Mouse (Mus musculus) Patski (cell line): Measurements from ENCODE around the gene Hmgxb4. TPM values are rescaled to one million over a fixed set of nuclear protein-coding genes. Genes with fewer than 3 reads are reported as not detected.
A peak's percentile ranks its signal among the peaks of the same experiment; 100 is the strongest.
"Not testable (repeated sequence)": the region's sequence is repeated elsewhere in the genome, so short reads cannot be mapped to it uniquely, and the experiment has no call there.

ENCODE experiments used
- ATAC-seq: fragments of 100-300 bp; one replicate; pipeline ENCODE4 v1.8.0; 2021
- CTCF ChIA-PET: fragments of 350-600 bp; sonication (Branson Sonifier 250); formaldehyde crosslinking; loops from one replicate; lab custom pipeline; 2022; ENCODE audit warnings: inconsistent platforms; lab: Charles Lee
- POLR2A ChIA-PET: fragments of 350-600 bp; sonication (Branson Sonifier 250); formaldehyde crosslinking; loops from one replicate; lab custom pipeline; 2022; ENCODE audit warnings: antibody characterized with exemption, inconsistent platforms; lab: Charles Lee
- DNase-seq: peaks from one replicate; pipeline ENCODE4 v3.0.0-alpha.2; 2011; ENCODE audit warnings: low read depth, low spot score
- H3K27me3 ChIP-seq: fragments of 371-371 bp; one replicate; pipeline ENCODE4 v1.5.1; 2021
- CTCF ChIP-seq: fragments of 100-300 bp; IDR thresholded peaks from one replicate; pipeline ENCODE4 v1.5.1; 2021
- in situ Hi-C: fragments of 300-500 bp; cut with MboI; formaldehyde crosslinking; loops from 3 replicates; pipeline ENCODE4 v1.11.1; 2018; ENCODE audit warnings: low pct_unique_long_range_greater_than_20kb, mixed read lengths
- polyA plus RNA-seq: library from polyadenylated mRNA; unstranded; gene quantifications from one replicate; pipeline ENCODE4 v1.2.3, GENCODE M21; 2021

The Hmgxb4 gene
- polyA plus RNA-seq, result 35.8 TPM

DNA sequence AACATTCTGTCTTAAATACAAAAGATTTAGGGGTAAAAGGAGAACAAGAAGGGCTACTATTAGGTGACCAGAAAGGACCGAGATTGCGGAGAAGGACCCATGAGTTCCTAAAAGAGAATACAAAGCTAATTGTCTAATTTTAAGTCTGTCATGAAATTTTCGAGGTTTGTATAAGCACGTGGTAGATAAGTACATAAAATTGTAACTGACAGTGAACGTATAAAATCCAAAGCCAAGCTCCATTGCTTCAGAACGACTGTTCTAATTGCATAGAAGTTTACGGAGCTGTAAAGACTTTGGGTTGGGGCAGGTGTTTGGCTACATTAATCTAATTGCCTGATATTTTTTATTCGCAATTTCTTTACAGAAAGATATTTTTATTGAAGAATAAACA, at the start of gene Hmgxb4:
Hmgxb4 (plus strand) TSS at position 276 of the 394 bp plus-strand sequence.
- no peak for DNase-seq

DNA sequence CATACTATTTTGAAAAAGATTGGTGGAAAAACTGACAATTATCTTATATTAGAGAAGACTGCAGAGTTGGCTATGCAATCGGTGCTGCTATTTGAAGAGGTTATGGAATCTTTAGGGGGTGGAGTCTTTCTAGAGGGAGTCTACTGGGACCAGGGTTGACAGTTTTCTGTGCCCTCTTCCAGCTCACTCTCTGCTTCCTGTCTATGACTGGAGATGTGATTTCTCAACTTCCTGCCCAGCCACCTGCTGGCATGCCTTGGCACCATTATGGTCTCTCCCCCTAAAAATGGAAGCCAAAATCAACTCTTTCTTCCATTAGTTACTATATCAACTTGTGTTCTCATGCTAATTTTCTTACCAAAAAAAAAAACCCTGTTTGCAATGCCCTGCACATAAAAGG, 43.7 kb upstream of the Hmgxb4 start:
- CTCF ChIA-PET, result no interaction called here
- ATAC-seq, result no peak
- no peak for TF ChIP-seq CTCF
- H3K27me3 ChIP-seq, result peaks cover 8% of the 10 kb centered on the region
- POLR2A ChIA-PET, result no interaction called here
- no peak for DNase-seq
- in situ Hi-C loops, result no loop called here

More for the DNA sequence above, at the start of gene Hmgxb4:
- POLR2A ChIA-PET, result no interaction called here
- TF ChIP-seq CTCF, result no peak
- CTCF ChIA-PET, result interaction anchor here (1.1 to 3.7 kb wide), 4 partner anchors 12 to 78 kb away, joined by 3 to 28 read pairs (median 4); no protein-coding TSS in a partner anchor
- no peaks in the 10 kb centered on the region for H3K27me3 ChIP-seq
- in situ Hi-C loops, result no loop called here
- ATAC-seq, result no peak

DNA sequence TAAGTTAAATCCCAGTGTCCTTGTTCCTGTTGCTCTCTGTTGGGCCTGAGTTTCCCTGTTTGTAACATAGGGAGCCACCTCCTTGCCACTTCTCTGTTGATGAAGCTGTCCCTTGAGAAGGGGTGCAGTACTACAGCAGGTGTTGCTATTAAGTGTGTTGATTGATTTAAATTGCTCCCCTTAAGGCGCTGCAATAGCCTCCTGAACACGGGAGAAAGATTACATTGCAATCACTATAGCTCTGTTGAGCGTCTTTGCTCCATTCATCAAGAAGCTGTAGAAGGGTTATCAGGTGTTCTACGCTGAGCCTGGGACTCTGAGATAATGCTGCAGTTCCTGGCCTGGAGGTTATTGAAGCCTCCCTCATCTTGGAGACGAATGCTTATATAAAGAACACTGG, 29.2 kb upstream of the Hmgxb4 start:
- DNase-seq (no peak), ATAC-seq (no peak)
- ChIA-PET POLR2A (no interaction called here), CTCF (no interaction called here)
- in situ Hi-C loops, result no loop called here
- H3K27me3 ChIP-seq, result peaks cover 19% of the 10 kb centered on the region
- TF ChIP-seq CTCF, result no peak

DNA sequence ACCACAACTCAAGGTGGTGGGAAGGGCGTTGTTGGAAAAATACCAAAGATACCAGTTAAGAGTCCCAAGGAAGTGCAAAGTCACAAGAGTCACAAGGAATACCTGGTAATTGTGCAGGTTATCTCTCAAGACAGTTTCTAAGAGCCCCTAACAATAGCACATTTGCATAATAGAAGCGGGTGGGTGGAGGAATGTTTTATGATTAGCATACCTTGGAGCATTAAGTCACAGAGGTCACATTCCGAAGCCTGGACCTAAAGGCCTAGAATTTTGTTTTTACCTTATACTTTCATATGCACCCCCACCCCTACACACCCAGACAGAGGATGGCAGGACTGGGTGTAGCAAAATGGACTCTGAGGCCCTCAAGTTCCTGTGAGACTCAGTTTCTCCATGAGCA, 22.9 kb upstream of the Hmgxb4 start:
- ATAC-seq, in situ Hi-C loops, DNase-seq, CTCF ChIA-PET, POLR2A ChIA-PET, H3K27me3 ChIP-seq: not testable (repeated sequence)

DNA sequence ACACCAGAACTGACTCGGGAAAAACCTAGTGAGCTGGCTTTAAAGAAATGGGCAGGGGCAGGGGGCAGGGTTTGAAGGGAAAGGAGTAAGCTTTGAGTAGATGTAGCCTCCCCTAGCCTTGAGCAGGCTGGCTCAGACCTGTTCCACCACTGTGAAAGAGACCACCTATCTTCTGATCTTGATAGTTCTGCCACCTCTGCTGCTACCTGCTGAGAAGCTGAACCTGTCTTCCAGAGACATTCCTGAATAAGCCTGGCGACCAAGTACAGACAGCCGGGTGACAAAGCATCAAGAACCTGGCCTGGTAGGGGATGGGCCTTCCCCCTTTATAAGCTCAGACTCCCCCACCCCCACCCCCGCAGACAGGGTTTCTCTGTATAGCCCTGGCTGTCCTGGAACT, 21.5 kb upstream of the Hmgxb4 start:
- ATAC-seq (no peak), DNase-seq (no peak)
- in situ Hi-C loops, result no loop called here
- H3K27me3 ChIP-seq, result peaks cover 9% of the 10 kb centered on the region
- CTCF ChIA-PET, result interaction anchor here (1.0 to 2.1 kb wide), 2 partner anchors 9 to 11 kb away, joined by 3 to 7 read pairs; no protein-coding TSS in a partner anchor
- TF ChIP-seq CTCF, result no peak
- POLR2A ChIA-PET, result no interaction called here

DNA sequence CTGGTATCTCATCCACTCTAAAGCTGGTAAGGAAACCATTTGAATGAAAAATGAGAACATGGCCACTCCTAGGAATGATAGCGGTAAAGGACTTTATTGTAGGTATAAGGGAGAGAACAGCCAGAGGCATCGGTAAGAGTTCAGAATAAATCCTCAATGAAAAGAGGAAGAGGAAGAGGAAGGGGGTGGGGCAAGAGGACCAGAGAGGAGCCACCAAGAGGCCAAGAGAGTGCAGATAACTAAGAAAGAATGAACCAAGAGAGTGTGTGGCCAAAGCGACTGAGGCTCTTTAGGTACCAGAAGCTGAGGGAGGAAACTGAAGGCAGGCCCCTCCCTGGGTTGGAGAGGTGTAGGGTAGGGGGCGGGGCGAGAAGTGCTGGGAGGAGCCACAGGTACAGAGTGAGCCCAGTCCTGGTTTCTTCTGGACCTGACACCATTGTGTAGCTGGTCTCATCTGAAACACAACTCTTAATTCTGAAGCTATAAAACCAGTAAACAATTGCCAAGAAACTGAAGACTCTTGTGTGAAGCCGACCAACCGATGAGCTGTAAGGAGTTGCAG, 20.8 kb upstream of the Hmgxb4 start:
- no peak for TF ChIP-seq CTCF
- in situ Hi-C loops, result no loop called here
- H3K27me3 ChIP-seq, result peaks cover 9% of the 10 kb centered on the region
- no peak for DNase-seq
- no peak for ATAC-seq
- ChIA-PET POLR2A (no interaction called here), CTCF (interaction anchor here (1.0 to 2.1 kb wide), 2 partner anchors 8 to 12 kb away, joined by 3 to 7 read pairs; no protein-coding TSS in a partner anchor)

DNA sequence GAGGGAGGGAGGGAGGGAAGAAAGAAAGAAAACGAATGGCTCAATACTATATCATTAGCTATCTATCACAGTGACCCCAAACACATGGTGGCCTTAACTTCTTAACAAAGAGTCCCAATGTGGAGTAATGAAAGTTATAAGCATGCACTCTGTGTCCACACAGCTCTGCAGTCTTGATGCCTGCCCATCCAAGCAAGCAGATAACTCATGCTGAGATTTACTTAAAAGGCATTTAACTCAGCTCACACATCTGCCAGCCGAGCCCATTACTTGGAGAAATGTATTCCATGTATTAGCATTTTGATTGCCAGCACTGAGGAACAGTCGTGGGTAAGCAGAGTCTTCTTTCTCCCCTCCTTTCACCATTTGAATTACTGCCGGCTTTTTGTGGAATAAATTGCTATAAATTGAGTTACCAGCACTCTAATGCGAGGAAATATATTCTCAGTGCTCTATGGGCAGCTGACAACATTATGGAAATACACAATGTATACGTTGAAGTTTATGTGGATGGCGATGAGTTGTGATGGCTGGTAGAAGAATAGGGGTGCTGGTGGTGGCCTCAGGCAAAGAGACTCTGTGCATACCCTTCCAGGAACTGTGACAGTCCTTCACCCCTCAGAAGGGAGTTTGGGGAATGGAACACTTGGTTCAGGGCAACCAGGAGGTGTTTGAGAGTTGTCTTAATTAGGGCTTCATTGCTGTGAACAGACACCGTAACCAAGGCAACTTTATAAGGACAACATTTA, 19.9 kb upstream of the Hmgxb4 start:
- POLR2A ChIA-PET, result no interaction called here
- CTCF ChIA-PET, result interaction anchor here (2.1 kb wide), 1 partner anchor 8 kb away, joined by 7 read pairs; no protein-coding TSS in a partner anchor
- no peak for TF ChIP-seq CTCF

DNA sequence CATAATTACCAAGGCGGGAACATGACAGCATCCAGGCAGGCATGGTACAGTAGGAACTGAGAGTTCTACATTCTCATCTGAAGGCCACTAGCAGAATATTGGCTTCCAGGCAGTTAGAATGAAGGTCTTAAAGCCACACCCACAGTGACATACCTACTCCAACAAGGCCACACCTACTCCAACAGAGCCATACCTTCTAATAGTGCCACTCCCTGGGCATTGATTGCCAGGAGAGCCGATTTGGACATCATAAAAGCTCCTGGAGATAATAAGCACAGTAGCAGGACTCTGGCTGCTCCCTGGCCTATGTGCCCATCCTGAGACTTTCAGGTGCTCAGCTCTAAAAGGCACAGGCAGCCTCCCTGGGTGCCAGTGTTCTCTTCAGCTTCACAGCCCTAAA, 19.3 kb upstream of the Hmgxb4 start:
- no peak for ATAC-seq
- in situ Hi-C loops, result no loop called here
- ChIA-PET CTCF (no interaction called here), POLR2A (no interaction called here)
- no peaks in the 10 kb centered on the region for H3K27me3 ChIP-seq
- no peak for DNase-seq
- TF ChIP-seq CTCF, result no peak

More for the DNA sequence above, 19.9 kb upstream of the Hmgxb4 start:
- in situ Hi-C loops, result no loop called here
- no peak for ATAC-seq
- no peak for DNase-seq
- peaks cover under 1% of the 10 kb centered on the region for H3K27me3 ChIP-seq

DNA sequence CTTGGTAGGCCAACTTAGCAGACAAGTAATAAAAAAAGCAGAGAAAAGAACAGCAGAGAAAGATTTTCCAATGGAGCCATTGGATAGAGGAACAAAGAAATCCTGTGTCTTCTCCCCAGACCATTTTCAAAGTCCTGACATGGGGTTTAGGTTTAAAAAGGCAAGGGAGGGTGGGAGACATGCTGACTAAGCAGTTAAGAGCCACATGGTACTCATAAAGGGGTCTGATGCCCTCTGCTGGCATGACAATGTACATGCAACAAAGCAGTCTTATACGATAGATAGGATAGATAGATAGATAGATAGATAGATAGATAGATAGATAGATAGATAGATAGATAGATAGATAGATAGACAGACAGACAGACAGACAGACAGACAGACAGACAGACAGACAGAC, 15.7 kb upstream of the Hmgxb4 start:
- DNase-seq (no peak), ATAC-seq (peak; percentile 40)
- ChIA-PET CTCF (interaction anchor here (1.2 kb wide), 1 partner anchor 20 kb away, joined by 4 read pairs; no protein-coding TSS in a partner anchor), POLR2A (no interaction called here)
- in situ Hi-C loops, result no loop called here
- no peaks in the 10 kb centered on the region for H3K27me3 ChIP-seq
- peak; percentile 51 for TF ChIP-seq CTCF

DNA sequence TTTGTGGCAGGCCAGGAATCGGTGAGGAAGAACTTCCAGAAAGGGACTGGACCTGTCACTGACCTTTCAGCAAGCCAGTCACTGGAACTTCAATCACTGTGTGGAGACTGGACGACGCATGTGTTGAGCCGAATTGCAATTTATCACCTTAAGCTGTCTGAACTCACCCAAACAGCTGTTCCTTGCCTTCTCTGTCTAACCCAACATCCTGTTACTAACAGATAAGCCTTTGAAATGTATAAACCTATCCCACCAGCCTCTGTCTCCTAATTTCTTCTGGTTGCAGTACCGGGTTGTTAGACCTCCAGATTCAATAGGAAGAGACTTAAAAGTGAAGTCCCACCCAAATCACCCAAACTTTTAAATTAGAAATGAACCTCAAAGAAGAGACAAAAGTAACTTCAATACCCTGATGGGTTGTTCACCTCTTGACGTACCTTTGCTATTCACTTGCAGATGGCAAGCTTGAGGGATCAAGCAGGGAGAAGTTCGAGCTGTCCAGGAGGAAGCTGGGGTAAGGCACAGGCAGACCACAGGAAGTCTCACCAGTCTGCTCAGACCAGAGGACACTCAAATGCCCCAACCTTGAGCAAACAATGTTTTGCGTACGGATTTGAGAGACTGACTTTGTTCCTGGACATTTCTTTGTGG, 13.0 kb upstream of the Hmgxb4 start:
- TF ChIP-seq CTCF, result no peak
- in situ Hi-C loops, result no loop called here
- ATAC-seq (peak; percentile 29), DNase-seq (no peak)
- ChIA-PET POLR2A (no interaction called here), CTCF (interaction anchor here (0.9 to 3.8 kb wide), 8 partner anchors 8 to 51 kb away, joined by 3 to 28 read pairs (median 3); partner anchors contain the start of gene Hmgxb4)
- no peaks in the 10 kb centered on the region for H3K27me3 ChIP-seq

DNA sequence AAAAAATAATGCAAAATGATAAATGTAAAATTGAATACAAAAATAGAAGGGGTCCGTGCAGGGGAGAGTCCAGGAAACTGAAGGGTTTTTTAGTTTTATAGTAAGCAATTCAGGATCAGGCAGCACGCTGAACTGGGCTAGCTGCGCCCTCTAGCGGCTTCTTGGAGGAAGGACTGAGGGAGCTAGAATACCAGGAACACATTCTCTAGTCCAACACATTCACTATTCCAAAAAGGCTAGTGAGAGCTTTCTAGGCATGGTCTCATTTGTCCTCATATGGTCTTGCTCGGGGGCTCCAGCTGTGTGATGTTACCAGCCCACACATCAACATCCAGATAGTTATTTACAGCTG, 12.5 kb upstream of the Hmgxb4 start:
- ChIA-PET POLR2A (no interaction called here), CTCF (interaction anchor here (0.7 to 3.8 kb wide), 10 partner anchors 8 to 52 kb away, joined by 3 to 28 read pairs (median 3); partner anchors contain the start of gene Hmgxb4)
- no peaks in the 10 kb centered on the region for H3K27me3 ChIP-seq
- TF ChIP-seq CTCF, result peak; percentile 96
- in situ Hi-C loops, result no loop called here
- peak; percentile 85 for ATAC-seq
- no peak for DNase-seq
